Mouse (Mus musculus) embryonic facial prominence, embryonic 12.5 days (tissue): ENCODE measurements at regions not wholly inside any gene's neighbourhood (a gene's known extent, or its start where the extent isn't known, plus 50 kb on each side); places are given as distances from the start of the nearest gene placed in this dataset.

Source experiments
- ATAC-seq: fragments of 200-750 bp; cut with Nextera tagmentation; 2 replicates; pipeline ENCODE4 v1.8.0; 2017; ENCODE audit not compliant: insufficient number of reproducible peaks, insufficient read depth, low FRiP score, low TSS enrichment
- H3K27ac ChIP-seq: fragments of 300-500 bp; sonication (generic); 2 replicates; pipeline ENCODE4 v1.5.1; 2016; ENCODE audit warnings: mild to moderate bottlenecking
- H3K27me3 ChIP-seq: fragments of 300-500 bp; sonication (generic); 2 replicates; pipeline ENCODE4 v1.6.1; 2016; ENCODE audit warnings: mild to moderate bottlenecking, moderate library complexity
- H3K36me3 ChIP-seq: fragments of 300-500 bp; sonication (generic); 2 replicates; pipeline ENCODE4 v1.6.1; 2016; ENCODE audit warnings: mild to moderate bottlenecking
- H3K4me1 ChIP-seq: fragments of 300-500 bp; sonication (generic); 2 replicates; pipeline ENCODE4 v1.6.1; 2016
- H3K4me2 ChIP-seq: fragments of 300-500 bp; sonication (generic); replicated peaks from 2 replicates; pipeline ENCODE4 v1.6.1; 2016; ENCODE audit warnings: mild to moderate bottlenecking, moderate library complexity
- H3K4me3 ChIP-seq: fragments of 300-500 bp; sonication (generic); 2 replicates; pipeline ENCODE4 v1.5.1; 2016; ENCODE audit warnings: mild to moderate bottlenecking
- H3K9ac ChIP-seq: fragments of 300-500 bp; sonication (generic); 2 replicates; pipeline ENCODE4 v1.6.1; 2016; ENCODE audit warnings: mild to moderate bottlenecking, moderate library complexity
- H3K9me3 ChIP-seq: fragments of 300-500 bp; sonication (generic); 2 replicates; pipeline ENCODE4 v1.6.1; 2016; ENCODE audit warnings: mild to moderate bottlenecking, moderate library complexity
- WGBS: fragments of 180-500 bp; shearing (Covaris S2); methylation state at CpG from one replicate; pipeline ENCODE4 v1.1.7; 2016; 5-methylcytosine and 5-hydroxymethylcytosine counted together

DNA sequence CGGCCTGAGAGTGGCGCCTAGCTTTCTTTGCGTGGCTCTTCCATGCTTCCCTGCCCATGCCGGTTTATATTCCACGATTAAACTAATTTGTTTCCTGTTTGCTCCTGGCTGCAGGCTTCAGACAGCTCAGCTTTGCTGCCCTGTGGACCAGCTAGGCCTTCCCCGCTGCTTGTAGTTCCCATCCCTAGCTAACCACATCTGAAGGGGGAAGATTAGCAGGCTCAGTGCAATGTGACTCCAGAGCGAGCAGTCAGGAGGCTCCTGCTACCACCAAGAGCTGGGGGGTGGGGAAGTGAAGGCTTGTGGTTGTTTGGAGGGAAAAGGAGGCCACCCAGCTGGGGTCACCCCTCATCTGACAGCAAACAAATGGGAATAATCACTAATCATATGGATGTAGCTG is 125.5 kb upstream of the Sall1 start:
- H3K4me3 ChIP-seq, result no peak overlapping the region
- peak; percentile 69; the same call in 1 of the 2 replicates for ATAC-seq
- 0 out of 2 replicates have a peak, but pooled peaks cover 2% of the 10 kb centered on the region for H3K27me3 ChIP-seq
- no peaks in the 10 kb centered on the region for H3K9me3 ChIP-seq
- H3K4me2 ChIP-seq, result 0 out of 2 replicates have a peak overlapping the region, but pooled peaks have one; percentile 9
- H3K36me3 ChIP-seq, result no peaks in the 10 kb centered on the region
- H3K9ac ChIP-seq, result no peak overlapping the region
- WGBS, result 22% methylated on average over 7 of the region's 7 CpGs
- H3K27ac ChIP-seq, result no peak overlapping the region
- peaks cover 7% of the 10 kb centered on the region; the same call in 1 of the 2 replicates for H3K4me1 ChIP-seq

DNA sequence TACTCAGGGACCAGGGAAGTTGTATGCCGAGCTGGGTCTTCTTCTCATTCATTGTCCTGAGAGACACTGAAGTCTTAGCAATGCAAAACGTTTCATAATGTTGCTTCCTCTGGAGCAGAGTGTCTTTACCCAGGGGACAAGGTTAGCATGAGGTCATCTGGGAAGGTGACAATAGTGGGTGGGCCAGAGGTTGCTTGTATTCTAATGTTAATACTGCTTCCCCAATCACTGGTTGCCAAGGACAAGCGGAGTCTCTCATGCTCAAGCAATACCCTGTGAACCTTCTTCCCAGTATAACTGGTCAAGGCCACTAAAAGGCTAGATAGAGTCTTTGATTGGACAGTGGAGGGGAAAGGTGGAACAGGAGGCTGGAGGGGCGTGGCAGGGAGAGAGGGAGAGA is 123.1 kb upstream of the Sall1 start:
- Histone ChIP-seq H3K4me2 (no peak overlapping the region), H3K27me3 (0 out of 2 replicates have a peak, but pooled peaks cover 2% of the 10 kb centered on the region), H3K27ac (no peak overlapping the region), H3K9me3 (no peaks in the 10 kb centered on the region), H3K9ac (no peak overlapping the region), H3K36me3 (no peaks in the 10 kb centered on the region), H3K4me1 (peaks cover 7% of the 10 kb centered on the region; the same call in 1 of the 2 replicates), H3K4me3 (no peak overlapping the region)
- WGBS, result 70% methylated on average over 4 of the region's 4 CpGs
- no peak for ATAC-seq

DNA sequence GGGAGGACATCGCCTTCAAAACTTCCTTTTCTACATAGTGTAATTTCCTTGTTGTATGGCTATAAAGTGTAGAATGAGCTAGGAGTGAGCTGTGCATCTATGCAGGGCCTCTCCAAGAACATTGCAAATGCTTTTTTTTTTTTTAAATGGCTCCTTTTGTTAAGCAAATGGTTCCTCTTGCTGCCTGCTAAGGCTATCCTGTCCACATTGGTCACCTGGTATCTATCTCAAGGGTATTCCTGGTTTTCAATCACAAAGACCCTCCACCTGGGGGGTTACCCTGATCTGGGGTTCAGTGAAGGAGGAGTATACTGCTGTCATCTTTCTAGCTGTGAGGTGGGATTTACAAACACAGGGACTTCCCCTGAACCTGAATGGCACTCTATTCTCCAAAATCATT is 112.9 kb upstream of the Sall1 start:
- H3K4me1 ChIP-seq, result no peaks in the 10 kb centered on the region; the same call in 1 of the 2 replicates
- no peaks in the 10 kb centered on the region; the same call in 1 of the 2 replicates for H3K27me3 ChIP-seq
- H3K27ac ChIP-seq, result no peak overlapping the region
- no peak for ATAC-seq
- H3K36me3 ChIP-seq, result no peaks in the 10 kb centered on the region
- no peaks in the 10 kb centered on the region for H3K9me3 ChIP-seq
- no peak overlapping the region for H3K9ac ChIP-seq
- H3K4me2 ChIP-seq, result no peak overlapping the region
- 94% methylated on average over 1 of the region's 1 CpGs for WGBS
- no peak overlapping the region for H3K4me3 ChIP-seq

DNA sequence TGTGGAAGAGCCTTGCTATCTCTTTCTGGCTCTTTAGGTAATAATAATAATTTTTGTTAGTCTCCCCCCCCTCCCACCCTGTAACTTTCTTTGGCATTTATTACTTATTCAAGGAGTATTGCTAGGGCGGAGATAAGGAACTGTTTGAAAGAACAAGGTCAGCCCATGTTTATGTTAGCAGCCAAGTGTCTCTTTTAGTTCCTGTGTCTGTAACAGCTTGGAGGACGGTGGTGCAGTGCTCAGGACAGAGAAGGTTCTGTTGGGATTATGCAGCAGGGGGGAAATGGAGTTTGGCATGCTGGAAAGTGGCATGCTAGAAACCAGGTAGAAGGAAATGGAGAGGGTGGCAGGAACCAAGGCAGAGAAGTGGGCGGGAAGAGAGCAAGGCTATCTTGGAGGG is 109.6 kb upstream of the Sall1 start:
- 68% methylated on average over 3 of the region's 3 CpGs for WGBS
- Histone ChIP-seq H3K4me3 (no peak overlapping the region), H3K4me2 (no peak overlapping the region), H3K4me1 (no peaks in the 10 kb centered on the region; the same call in 1 of the 2 replicates), H3K9ac (no peak overlapping the region), H3K36me3 (no peaks in the 10 kb centered on the region), H3K27ac (no peak overlapping the region), H3K9me3 (no peaks in the 10 kb centered on the region), H3K27me3 (no peaks in the 10 kb centered on the region)
- ATAC-seq, result no peak

DNA sequence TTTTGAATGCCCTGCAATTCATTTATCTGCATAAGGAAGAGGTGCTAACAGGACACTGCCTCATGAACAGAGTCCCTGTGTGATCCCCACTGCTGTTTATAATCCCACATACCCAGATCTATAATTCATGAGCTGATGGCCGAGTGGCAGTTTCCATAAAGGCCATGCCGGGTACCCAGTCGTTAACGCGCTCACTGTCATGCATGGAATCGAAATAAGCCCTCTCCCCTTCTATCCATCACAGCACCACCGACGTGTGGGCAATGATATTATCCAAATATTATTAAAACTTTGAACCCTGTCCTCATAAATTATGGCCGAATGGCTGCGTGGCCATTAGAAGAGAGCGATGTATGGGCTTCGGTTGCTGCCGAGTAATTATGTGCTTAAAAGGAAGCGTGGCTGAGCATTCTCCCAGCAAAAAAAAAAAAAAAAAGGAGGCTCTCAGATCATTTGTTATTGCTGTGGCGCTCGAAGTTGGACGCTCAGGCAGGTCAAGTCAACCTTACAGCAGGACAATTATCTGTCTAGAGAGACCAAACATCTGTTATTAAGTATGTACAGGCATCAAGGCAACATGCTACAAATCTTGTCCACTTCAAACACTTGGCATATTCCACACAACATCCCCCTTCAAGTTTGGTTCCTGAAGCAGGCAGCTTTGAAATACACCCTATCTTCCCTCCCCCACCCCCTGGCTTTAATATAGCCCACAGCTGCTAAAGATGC is 109.1 kb upstream of the Sall1 start:
- no peaks in the 10 kb centered on the region; the same call in 1 of the 2 replicates for H3K4me1 ChIP-seq
- no peak overlapping the region for H3K4me3 ChIP-seq
- H3K27ac ChIP-seq, result no peak overlapping the region
- 65% methylated on average over 17 of the region's 17 CpGs for WGBS
- ATAC-seq, result no peak
- H3K4me2 ChIP-seq, result no peak overlapping the region
- H3K9ac ChIP-seq, result no peak overlapping the region
- no peaks in the 10 kb centered on the region for H3K36me3 ChIP-seq
- H3K9me3 ChIP-seq, result no peaks in the 10 kb centered on the region
- no peaks in the 10 kb centered on the region for H3K27me3 ChIP-seq

DNA sequence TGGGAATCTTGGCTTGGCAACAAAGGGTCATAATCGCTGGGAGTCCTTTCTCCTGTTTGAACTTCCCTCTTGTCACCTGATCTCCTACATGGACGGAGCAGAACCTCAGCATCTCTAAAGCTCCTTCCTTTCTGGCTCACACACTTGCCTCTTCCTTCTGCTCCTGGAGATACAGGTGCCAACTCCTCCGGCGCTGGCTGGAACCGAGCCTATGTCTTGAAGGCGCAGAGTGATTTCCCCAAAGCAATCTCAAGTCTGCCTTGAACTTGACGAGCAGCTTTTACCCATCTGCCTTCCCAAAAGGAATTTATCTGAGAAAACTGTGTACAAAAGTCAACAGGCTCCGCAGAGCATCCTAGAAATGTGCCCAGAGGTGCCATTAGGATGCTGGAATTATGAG is 108.4 kb upstream of the Sall1 start:
- Histone ChIP-seq H3K4me2 (no peak overlapping the region), H3K27me3 (no peaks in the 10 kb centered on the region), H3K4me3 (no peak overlapping the region), H3K9ac (no peak overlapping the region), H3K9me3 (no peaks in the 10 kb centered on the region), H3K4me1 (no peaks in the 10 kb centered on the region; the same call in 1 of the 2 replicates), H3K36me3 (no peaks in the 10 kb centered on the region), H3K27ac (no peak overlapping the region)
- WGBS, result 83% methylated on average over 8 of the region's 8 CpGs
- no peak for ATAC-seq

DNA sequence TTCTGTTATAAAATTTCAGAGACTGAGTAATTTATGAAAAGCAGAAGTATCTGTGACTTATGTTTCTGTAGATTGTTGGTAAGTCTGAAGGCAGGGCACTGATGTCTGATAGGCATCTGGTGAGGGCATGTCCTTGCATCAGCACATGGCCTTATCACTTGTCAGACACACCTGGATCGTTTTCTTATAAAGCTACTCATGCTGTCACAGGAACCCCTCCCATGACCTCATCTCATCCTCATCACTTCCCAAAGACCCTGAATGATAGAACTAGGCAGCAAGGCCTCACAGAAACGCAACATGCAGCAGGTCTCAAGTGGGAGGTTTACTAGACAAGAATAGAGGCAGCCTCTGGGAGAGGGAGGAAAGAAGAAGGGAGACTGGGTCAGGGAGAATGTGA is 107.0 kb upstream of the Sall1 start:
- Histone ChIP-seq H3K27ac (no peak overlapping the region), H3K4me1 (no peaks in the 10 kb centered on the region; the same call in 1 of the 2 replicates), H3K4me3 (no peak overlapping the region), H3K36me3 (no peaks in the 10 kb centered on the region), H3K27me3 (no peaks in the 10 kb centered on the region), H3K4me2 (no peak overlapping the region), H3K9me3 (no peaks in the 10 kb centered on the region), H3K9ac (no peak overlapping the region)
- 82% methylated on average over 2 of the region's 2 CpGs for WGBS
- ATAC-seq, result no peak

DNA sequence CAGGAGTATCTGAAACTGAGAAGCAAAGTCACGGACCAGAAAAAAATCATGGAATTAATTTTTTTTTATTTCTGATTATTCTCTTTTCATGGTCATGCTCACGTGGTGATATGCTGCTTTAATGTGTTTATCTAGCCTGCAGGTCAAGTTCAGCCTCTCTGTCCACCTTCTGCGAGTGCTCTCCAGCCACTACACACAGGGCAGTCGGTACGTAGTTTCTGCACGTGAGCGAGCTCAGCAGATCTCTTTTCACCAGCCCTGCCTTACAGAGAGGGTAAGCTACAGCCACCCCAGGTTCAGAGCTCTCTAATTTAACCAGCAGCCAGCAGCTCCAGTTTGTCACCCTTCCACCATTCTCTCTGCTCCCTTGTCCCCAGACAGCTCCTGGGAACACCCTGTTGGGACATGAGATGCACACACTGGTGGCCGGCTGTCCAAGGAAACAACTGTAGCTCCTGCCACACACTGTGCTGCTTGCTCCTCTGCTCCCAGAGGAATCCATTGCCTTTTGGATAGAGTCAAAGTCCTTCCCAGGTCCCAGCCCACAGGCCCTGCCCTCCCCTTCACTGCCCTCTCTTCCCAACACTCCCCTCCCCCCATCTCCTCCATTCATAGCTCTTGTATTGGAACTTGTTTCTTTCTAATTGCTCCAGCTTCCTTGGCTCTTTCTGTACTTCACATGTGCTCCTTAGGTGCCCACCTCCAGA is 97.7 kb upstream of the Sall1 start:
- Histone ChIP-seq H3K36me3 (no peaks in the 10 kb centered on the region), H3K27me3 (0 out of 2 replicates have a peak, but pooled peaks cover 4% of the 10 kb centered on the region), H3K27ac (no peak overlapping the region), H3K4me3 (no peak overlapping the region), H3K9ac (no peak overlapping the region), H3K9me3 (no peaks in the 10 kb centered on the region), H3K4me2 (no peak overlapping the region), H3K4me1 (no peaks in the 10 kb centered on the region)
- no peak for ATAC-seq
- WGBS, result 52% methylated on average over 8 of the region's 8 CpGs

DNA sequence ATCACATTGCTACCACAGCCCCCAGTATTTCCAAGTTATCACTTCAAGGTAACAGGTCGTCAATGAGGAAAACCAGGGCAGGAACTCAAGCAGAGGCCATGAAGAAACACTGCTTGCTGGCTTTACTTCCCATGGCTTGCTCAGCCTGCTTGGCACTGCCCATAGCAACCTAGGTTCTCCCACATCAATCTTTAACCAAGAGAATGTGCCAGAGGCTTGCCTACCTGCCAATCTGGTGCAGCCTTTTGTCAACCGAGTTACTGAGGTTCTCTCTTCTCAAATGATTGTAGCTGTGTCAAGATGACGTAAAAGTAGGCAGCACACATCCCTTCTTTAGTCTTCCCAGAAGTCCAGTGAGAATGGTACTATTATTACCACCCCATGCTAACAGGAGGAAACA is 95.9 kb upstream of the Sall1 start:
- no peak overlapping the region for H3K27ac ChIP-seq
- 63% methylated on average over 3 of the region's 3 CpGs for WGBS
- H3K4me1 ChIP-seq, result no peaks in the 10 kb centered on the region
- no peak overlapping the region for H3K4me2 ChIP-seq
- H3K9ac ChIP-seq, result no peak overlapping the region
- H3K36me3 ChIP-seq, result no peaks in the 10 kb centered on the region
- H3K9me3 ChIP-seq, result no peaks in the 10 kb centered on the region
- no peak overlapping the region for H3K4me3 ChIP-seq
- 0 out of 2 replicates have a peak, but pooled peaks cover 4% of the 10 kb centered on the region for H3K27me3 ChIP-seq
- ATAC-seq, result no peak

DNA sequence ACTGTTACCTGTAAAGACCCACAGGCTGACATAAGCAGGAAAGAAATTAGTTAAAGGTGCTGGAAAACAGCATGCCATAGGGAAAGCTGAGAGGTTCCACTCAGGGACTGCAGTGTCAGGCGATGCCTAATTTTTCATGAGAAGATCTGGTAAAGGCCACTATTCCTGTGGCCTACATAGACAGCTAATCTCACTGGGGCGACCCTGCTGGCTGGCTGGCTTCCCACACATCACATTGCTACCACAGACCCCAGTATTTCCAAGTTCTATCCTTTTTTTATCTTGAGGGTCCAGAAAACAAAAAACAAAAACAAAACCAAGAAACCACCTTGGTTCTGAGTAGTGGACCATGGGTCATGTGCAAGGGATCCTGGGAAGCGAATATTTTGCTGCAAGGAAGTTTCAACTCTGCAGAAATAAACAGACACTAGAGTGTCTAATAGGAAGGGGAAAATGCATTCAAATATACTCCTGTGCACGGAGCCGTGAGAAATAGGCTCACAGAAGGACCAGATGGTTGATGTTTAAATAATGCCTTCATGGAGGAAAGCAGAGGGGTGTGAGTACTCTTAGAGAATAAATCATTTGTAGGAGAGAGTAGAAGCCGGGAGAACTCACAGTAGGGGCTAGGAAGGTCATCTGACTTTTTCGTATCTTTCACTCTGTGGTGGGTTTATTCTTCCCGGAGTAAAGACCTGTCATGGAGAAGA is 94.6 kb upstream of the Sall1 start:
- Histone ChIP-seq H3K4me1 (no peaks in the 10 kb centered on the region), H3K9me3 (no peaks in the 10 kb centered on the region), H3K36me3 (no peaks in the 10 kb centered on the region), H3K27ac (no peak overlapping the region), H3K9ac (no peak overlapping the region), H3K27me3 (0 out of 2 replicates have a peak, but pooled peaks cover 4% of the 10 kb centered on the region), H3K4me2 (no peak overlapping the region), H3K4me3 (no peak overlapping the region)
- WGBS, result 85% methylated on average over 8 of the region's 8 CpGs
- ATAC-seq, result no peak

DNA sequence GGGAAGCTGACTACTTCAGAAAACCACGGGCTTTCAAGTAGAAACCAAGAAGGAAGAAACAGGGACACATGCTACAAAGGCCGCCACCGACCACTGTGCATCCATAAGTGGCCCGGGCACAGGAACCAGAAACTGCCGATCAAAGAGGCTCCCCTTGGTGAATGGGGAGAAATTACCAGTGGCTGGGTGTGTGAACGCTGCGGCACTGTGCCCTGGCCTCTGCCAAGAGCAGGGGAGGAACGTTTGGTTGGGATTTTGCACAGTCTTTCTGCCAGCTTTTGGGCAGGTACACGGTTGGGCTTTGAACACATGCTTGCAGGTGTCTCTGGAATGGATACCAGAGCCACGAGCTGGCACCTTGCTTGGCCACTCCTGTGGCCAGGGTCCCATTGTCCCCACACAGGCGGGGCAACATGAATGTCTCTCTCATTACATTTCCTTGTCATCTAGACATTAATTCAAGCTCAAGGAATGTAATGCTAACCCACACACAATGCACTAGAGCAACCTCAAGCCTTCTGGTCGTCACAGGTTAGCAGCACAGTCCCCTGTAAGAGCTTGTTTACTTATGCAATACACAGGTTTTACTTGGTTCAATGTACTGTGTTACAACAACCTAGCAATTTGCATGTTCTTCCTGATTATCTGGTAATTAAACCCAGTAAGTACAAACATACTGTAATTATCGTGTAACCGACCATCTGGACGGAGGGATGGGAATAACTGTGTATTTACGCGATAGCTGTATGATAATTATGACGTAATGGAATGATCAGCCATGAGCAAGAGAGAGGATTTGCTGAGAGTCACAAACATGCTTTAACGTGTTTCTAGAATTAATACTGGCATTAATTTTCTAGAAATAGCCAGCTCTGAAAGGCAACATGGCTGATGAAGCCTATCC is 90.9 kb upstream of the Sall1 start:
- no peak overlapping the region for H3K4me2 ChIP-seq
- H3K9me3 ChIP-seq, result no peaks in the 10 kb centered on the region
- WGBS, result 77% methylated on average over 19 of the region's 19 CpGs
- H3K4me1 ChIP-seq, result no peaks in the 10 kb centered on the region
- no peaks in the 10 kb centered on the region for H3K36me3 ChIP-seq
- no peak overlapping the region for H3K9ac ChIP-seq
- H3K4me3 ChIP-seq, result no peak overlapping the region
- H3K27ac ChIP-seq, result no peak overlapping the region
- no peak for ATAC-seq
- H3K27me3 ChIP-seq, result no peaks in the 10 kb centered on the region
